Comparison of ENCODE assay signal across 26 mouse cellular contexts in genomic region chr2:27021103-27021502, GRCm38 (mm10). TPM values are rescaled to one million over a fixed set of nuclear protein-coding genes. Genes with fewer than 3 reads are reported as not detected.
"Had no signal": no experiment of that assay in that cellular context is flagged by ENCODE, and none has a peak within 500 bp of the region (broad histone marks: within the 10 kb centered on the region; RNA-seq: fewer than 3 reads in every experiment).

No protein-coding gene starts in this region.

- DNase-seq: liver, postnatal 0 days; lung, adult 2 months; lung, postnatal 14 days; lung, postnatal 36 days; retina, postnatal 1 day; right cerebral cortex, adult 18-20 months; right cerebral cortex, postnatal 25 days; right cerebral cortex, postnatal 4 days; spleen, adult 18-20 months; thymus, adult 18-20 months; thymus, postnatal 14 days; thymus, postnatal 36 days had no signal

- H3K4me1 ChIP-seq: lung, embryonic 15.5 days; midbrain, embryonic 13.5 days; midbrain, embryonic 15.5 days; neural tube, embryonic 13.5 days; neural tube, embryonic 15.5 days had no signal

- H3K4me3 ChIP-seq: lung, embryonic 15.5 days; megakaryocyte, embryonic 14.5 days; midbrain, embryonic 13.5 days; midbrain, embryonic 15.5 days; neural tube, embryonic 13.5 days; neural tube, embryonic 15.5 days had no signal

- H3K4me2 ChIP-seq: lung, embryonic 15.5 days; midbrain, embryonic 13.5 days; midbrain, embryonic 15.5 days; neural tube, embryonic 13.5 days; neural tube, embryonic 15.5 days had no signal

- H3K9ac ChIP-seq: liver, postnatal 0 days; lung, embryonic 15.5 days; midbrain, embryonic 13.5 days; midbrain, embryonic 15.5 days; neural tube, embryonic 13.5 days; neural tube, embryonic 15.5 days had no signal

- H3K9me3 ChIP-seq: lung, embryonic 15.5 days; megakaryocyte, embryonic 14.5 days; midbrain, embryonic 13.5 days; midbrain, embryonic 15.5 days; neural tube, embryonic 13.5 days; neural tube, embryonic 15.5 days had no signal

- H3K27ac ChIP-seq: lung, embryonic 15.5 days; macrophage; midbrain, embryonic 13.5 days; midbrain, embryonic 15.5 days; neural tube, embryonic 13.5 days had no signal

- ATAC-seq: liver, postnatal 0 days; lung, postnatal 0 days; midbrain, embryonic 13.5 days; midbrain, embryonic 15.5 days had no signal

- H3K27me3 ChIP-seq: midbrain, embryonic 13.5 days; midbrain, embryonic 15.5 days; neural tube, embryonic 13.5 days; neural tube, embryonic 15.5 days had no signal

RNA-seq across cellular contexts. Expression of gene Adamts13, which starts 47.9 kb away (rescaled TPM):
- total RNA-seq: midbrain, postnatal 0 days had no signal
- polyA plus RNA-seq: lung, embryonic 15.5 days; macrophage; midbrain, embryonic 13.5 days; midbrain, embryonic 15.5 days; midbrain, postnatal 0 days; neural tube, embryonic 11.5 days; neural tube, embryonic 13.5 days; neural tube, embryonic 15.5 days had no signal

RNA-seq across cellular contexts. Expression of gene Mymk, which starts 50.9 kb away (rescaled TPM):
- total RNA-seq: megakaryocyte progenitor cell, adult 5-6 weeks; monocyte, adult 5-6 weeks had no signal
- polyA plus RNA-seq: liver, postnatal 0 days; macrophage; midbrain, embryonic 13.5 days; small intestine, adult 2 months; stomach, embryonic 14.5 days had no signal
